Comparison of ENCODE assay signal across 9 mouse cellular contexts in the genomic region with DNA sequence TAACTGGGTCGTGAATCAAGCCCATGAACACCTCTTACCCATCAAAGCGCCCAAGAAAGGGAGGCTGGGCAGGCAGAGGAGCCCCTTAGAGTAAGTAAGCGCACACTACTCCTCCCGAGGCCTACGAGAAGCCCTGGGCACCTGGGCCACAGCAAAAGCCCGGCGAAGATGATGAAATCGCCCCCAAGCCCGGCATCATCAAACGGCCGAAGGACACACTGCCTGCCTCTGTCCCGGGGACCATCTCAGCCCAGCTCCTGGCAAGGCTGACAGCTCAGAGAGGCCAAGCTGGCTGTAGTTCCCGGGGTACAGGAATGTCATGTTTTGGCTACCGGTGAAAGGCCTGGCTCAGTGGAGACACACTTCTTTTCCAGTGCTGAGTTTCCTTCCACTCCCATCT. TPM values are rescaled to one million over a fixed set of nuclear protein-coding genes. Genes with fewer than 3 reads are reported as not detected.
DNase-seq lines count a peak whose midpoint lies in the region; ATAC-seq lines count a peak whose summit lies in the region.
"Had no signal": no experiment of that assay in that cellular context is flagged by ENCODE, and none has a peak within 500 bp of the region (broad histone marks: within the 10 kb centered on the region; RNA-seq: fewer than 3 reads in every experiment).

No protein-coding gene starts in this region.

- H3K4me1 ChIP-seq in kidney, embryonic 14.5 days (ENCODE audit: control insufficient read depth, insufficient read depth, low read length): peaks cover 32% of the 10 kb centered on the region

- H3K27ac ChIP-seq in kidney, embryonic 14.5 days (ENCODE audit: low read depth, low read length): peak overlapping the region; percentile 62; the same call in 1 of the 2 replicates

- no peak for ATAC-seq in kidney, embryonic 14.5 days (ENCODE audit: low FRiP score, low TSS enrichment)
- ATAC-seq in activated CD4-positive, CD25-positive, alpha-beta regulatory T cell, adult 4 months: no peak
- ATAC-seq in cerebellum, adult (ENCODE audit: insufficient number of reproducible peaks, low FRiP score, low TSS enrichment): no peak

- H3K9me3 ChIP-seq in kidney, embryonic 14.5 days (ENCODE audit: control insufficient read depth, low read length): no peaks in the 10 kb centered on the region
- H3K9me3 ChIP-seq: G1E; megakaryocyte, embryonic 14.5 days had no signal

- no peak for DNase-seq in kidney, postnatal 4 days
- DNase-seq in right cerebral cortex, postnatal 10 days (ENCODE audit: low spot score in 2 of 2): peak; percentile 43 to 54
- DNase-seq in right cerebral cortex, postnatal 36 days (ENCODE audit: low spot score in 2 of 2): no peak
- peak; percentile 71 for DNase-seq in gastrocnemius, postnatal 25 days

- H3K27me3 ChIP-seq in kidney, embryonic 14.5 days (ENCODE audit: control insufficient read depth, insufficient read depth, low read length): no peaks in the 10 kb centered on the region

- H3K36me3 ChIP-seq in kidney, embryonic 14.5 days (ENCODE audit: control insufficient read depth, insufficient read depth, low read length): peaks cover 49% of the 10 kb centered on the region
- H3K36me3 ChIP-seq: G1E had no signal

- H3K9ac ChIP-seq in kidney, embryonic 14.5 days (ENCODE audit: low read depth, low read length): peak overlapping the region; percentile 18; the same call in 1 of the 2 replicates

- no peak overlapping the region for H3K4me2 ChIP-seq in kidney, embryonic 14.5 days (replicated peaks; ENCODE audit: low read depth, low read length)

- H3K4me3 ChIP-seq in kidney, embryonic 14.5 days (ENCODE audit: low read length): no peak overlapping the region
- H3K4me3 ChIP-seq: megakaryocyte, embryonic 14.5 days had no signal

- 47% methylated on average over 14 of the region's 14 CpGs for WGBS in kidney, embryonic 14.5 days

RNA-seq across cellular contexts. Expression of gene Smad6, which starts 23.8 kb away (rescaled TPM):
- polyA plus RNA-seq in kidney, embryonic 14.5 days (2014; fragmentation: Nextera tagmentation; extraction: Ambion mirVana): 12.2 and 14.3 TPM in 2 replicates
- total RNA-seq in gastrocnemius, postnatal 25 days (2021): 1 to 10 TPM; 2.8 to 5.2 TPM
- polyA plus RNA-seq in activated CD4-positive, CD25-positive, alpha-beta regulatory T cell, adult 4 months (2017; shearing (Covaris generic)): not detected

Comparison
In these comparisons a context has a peak if more than half of its experiments do, and no peak if none do; other contexts are left out.
1. DNase-seq: peak in right cerebral cortex, postnatal 10 days (2 of 2) and gastrocnemius, postnatal 25 days (single experiment); none in kidney, postnatal 4 days (0 of 2) and right cerebral cortex, postnatal 36 days (0 of 2).
2. RNA of gene Smad6, which starts 23.8 kb away (polyA plus RNA-seq): 12.2 to 14.3 TPM in kidney, embryonic 14.5 days; not detected in activated CD4-positive, CD25-positive, alpha-beta regulatory T cell, adult 4 months; every median in the first group is over 10 times any median in the second.